Mouse (Mus musculus) hindbrain, postnatal 0 days (tissue): Measurements from ENCODE around the gene Eapp. TPM values are rescaled to one million over a fixed set of nuclear protein-coding genes. Genes with fewer than 3 reads are reported as not detected.
A peak's percentile ranks its signal among the peaks of the same experiment; 100 is the strongest.
"Not testable (repeated sequence)": the region's sequence is repeated elsewhere in the genome, so short reads cannot be mapped to it uniquely, and the experiment has no call there.

ENCODE experiments used
- ATAC-seq: fragments of 200-750 bp; cut with Nextera tagmentation; 2 replicates; pipeline ENCODE4 v1.8.0; 2017; ENCODE audit warnings: mild to moderate bottlenecking, moderate TSS enrichment, moderate library complexity
- DNase-seq: peaks from one replicate; pipeline ENCODE4 v3.0.0-alpha.2; 2015; ENCODE audit warnings: low spot score
- H3K27ac ChIP-seq: fragments of 300-500 bp; sonication (generic); 2 replicates; pipeline ENCODE4 v1.5.1; 2014; ENCODE audit warnings: mild to moderate bottlenecking
- H3K27me3 ChIP-seq: fragments of 300-500 bp; sonication (generic); 2 replicates; pipeline ENCODE4 v1.6.1; 2014; ENCODE audit warnings: low read length, mixed read lengths; ENCODE audit not compliant: insufficient read depth
- H3K36me3 ChIP-seq: fragments of 300-500 bp; sonication (generic); 2 replicates; pipeline ENCODE4 v1.6.1; 2014; ENCODE audit warnings: low read length, mixed read lengths; ENCODE audit not compliant: insufficient read depth
- H3K4me1 ChIP-seq: fragments of 300-500 bp; sonication (generic); 2 replicates; pipeline ENCODE4 v1.6.1; 2014; ENCODE audit warnings: antibody characterized with exemption, low read length, mixed read lengths; ENCODE audit not compliant: insufficient read depth
- H3K4me2 ChIP-seq: fragments of 300-500 bp; sonication (generic); 2 replicates; pipeline ENCODE4 v1.6.1; 2014; ENCODE audit warnings: low read depth, mild to moderate bottlenecking, low read length, moderate library complexity, mixed read lengths
- H3K4me3 ChIP-seq: fragments of 300-500 bp; sonication (generic); 2 replicates; pipeline ENCODE4 v1.5.1; 2014; ENCODE audit warnings: low read length
- H3K9ac ChIP-seq: fragments of 300-500 bp; sonication (generic); replicated peaks from 2 replicates; pipeline ENCODE4 v1.6.1; 2014; ENCODE audit warnings: mild to moderate bottlenecking, low read length, moderate library complexity, mixed read lengths
- H3K9me3 ChIP-seq: fragments of 300-500 bp; sonication (generic); 2 replicates; pipeline ENCODE4 v1.6.1; 2016; ENCODE audit warnings: low read length, mixed read lengths
- CTCF ChIP-seq: IDR thresholded peaks from 2 replicates; pipeline ENCODE4 v1.5.1; 2016; ENCODE audit warnings: antibody characterized with exemption, control low read depth, low read depth
- WGBS: fragments of 180-500 bp; shearing (Covaris S2); extraction: QIAGEN DNeasy Blood & Tissue Kit; methylation state at CpG from one replicate; pipeline ENCODE4 v1.1.7; 2014; 5-methylcytosine and 5-hydroxymethylcytosine counted together
- polyA plus RNA-seq: library from polyadenylated mRNA; unstranded; fragments of >200 nt; fragmentation: Nextera tagmentation; extraction: Ambion mirVana; gene quantifications from 2 replicates; pipeline ENCODE4 v1.2.1, GENCODE M21; 2015
- total RNA-seq: library from RNA; depleted of rRNA; stranded (reverse); fragments of >200 nt; gene quantifications from 2 replicates; pipeline ENCODE4 v1.2.3, GENCODE M21; 2014

Gene Eapp
- total and polyA plus RNA-seq, 2 experiments from 2014 or later, result 19.0 to 95.3 TPM

- WGBS, result 100% methylated on average over 1 of the region's 1 CpGs
- TF ChIP-seq CTCF, result no peak
- ATAC-seq, result no peak; the same call in 1 of the 2 replicates
Measured at GRCm38 (mm10) chr12:54668141-54668540, 27.6 kb downstream of the Eapp start.

DNA sequence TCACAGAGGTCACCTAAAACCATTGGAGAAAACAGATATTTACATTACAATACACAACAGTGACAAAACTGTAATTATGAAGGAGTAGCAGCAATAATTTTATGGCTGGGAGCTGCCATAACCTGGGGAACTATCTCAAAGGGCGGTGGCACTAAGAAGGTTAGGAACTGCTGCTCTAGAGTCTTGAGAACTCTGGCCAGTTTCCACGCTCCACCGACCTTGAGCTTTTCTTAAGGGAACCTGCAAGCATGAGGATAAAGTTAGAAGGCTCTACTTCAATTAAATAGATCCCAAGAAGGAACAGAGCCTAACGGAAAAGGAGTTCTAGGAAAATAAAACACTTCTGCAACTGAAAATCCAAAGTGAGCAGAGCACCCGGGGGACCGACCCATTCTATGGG is 30.2 kb downstream of the Eapp start:
- no peak for ATAC-seq
- no peaks in the 10 kb centered on the region for H3K4me1 ChIP-seq
- no peak overlapping the region for H3K4me3 ChIP-seq
- no peaks in the 10 kb centered on the region for H3K27me3 ChIP-seq
- TF ChIP-seq CTCF, result no peak
- H3K9ac ChIP-seq, result no peak overlapping the region
- H3K9me3 ChIP-seq, result no peaks in the 10 kb centered on the region
- no peak for DNase-seq
- H3K36me3 ChIP-seq, result peaks cover 1% of the 10 kb centered on the region; the same call in 1 of the 2 replicates
- no peak overlapping the region for H3K4me2 ChIP-seq
- no peak overlapping the region for H3K27ac ChIP-seq
- WGBS, result 86% methylated on average over 6 of the region's 6 CpGs

More at GRCm38 (mm10) chr12:54668141-54668540, 27.6 kb downstream of the Eapp start:
- no peak overlapping the region for H3K4me2 ChIP-seq
- no peak for DNase-seq
- no peaks in the 10 kb centered on the region for H3K9me3 ChIP-seq
- no peak overlapping the region for H3K4me3 ChIP-seq
- no peaks in the 10 kb centered on the region for H3K4me1 ChIP-seq
- peaks cover 17% of the 10 kb centered on the region; the same call in 1 of the 2 replicates for H3K36me3 ChIP-seq
- H3K27ac ChIP-seq, result no peak overlapping the region
- H3K27me3 ChIP-seq, result no peaks in the 10 kb centered on the region
- H3K9ac ChIP-seq, result no peak overlapping the region

DNA sequence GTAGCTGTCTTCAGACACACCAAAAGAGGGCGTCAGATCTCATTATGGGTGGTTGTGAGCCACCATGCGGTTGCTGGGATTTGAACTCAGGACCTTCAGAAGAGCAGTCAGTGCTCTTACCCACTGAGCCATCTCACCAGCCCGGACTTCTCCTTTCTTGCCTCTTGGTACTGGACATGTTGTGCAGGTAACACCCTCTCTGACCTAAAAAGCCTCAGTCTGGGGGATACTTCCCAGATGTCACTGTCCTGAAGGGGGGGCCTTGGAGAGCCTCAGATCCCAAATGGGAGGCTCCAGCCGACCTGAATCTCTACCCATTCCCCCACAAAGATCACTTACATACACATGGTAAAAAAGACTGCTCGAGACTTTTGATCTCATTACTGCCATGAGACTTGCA is 34.2 kb downstream of the Eapp start:
- H3K27ac ChIP-seq, H3K4me1 ChIP-seq, H3K27me3 ChIP-seq, H3K9ac ChIP-seq, DNase-seq, ATAC-seq, H3K36me3 ChIP-seq, H3K4me3 ChIP-seq, H3K4me2 ChIP-seq, H3K9me3 ChIP-seq: not testable (repeated sequence)
- WGBS, result 81% methylated on average over 5 of the region's 5 CpGs

DNA sequence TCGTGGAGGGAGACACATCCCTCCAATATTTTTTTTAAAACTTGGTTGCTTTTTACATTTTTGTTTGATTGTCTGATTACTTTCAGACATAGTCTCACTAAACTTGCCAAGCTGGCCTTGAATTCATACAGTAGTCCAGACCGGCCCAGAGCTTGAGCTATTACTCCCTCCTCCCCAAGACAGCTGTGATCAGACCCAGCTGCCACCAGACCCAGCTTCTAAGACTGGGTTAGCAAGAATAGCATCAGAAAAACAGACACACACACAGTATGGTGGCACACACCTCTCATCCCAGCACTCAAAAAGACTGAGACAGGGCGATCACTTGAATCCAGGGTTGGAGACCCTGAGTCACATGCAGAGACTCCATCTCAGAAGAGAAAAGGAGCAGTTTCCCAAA is 35.8 kb downstream of the Eapp start:
- DNase-seq (no peak), ATAC-seq (no peak)
- H3K36me3 ChIP-seq, result no peaks in the 10 kb centered on the region
- H3K4me3 ChIP-seq, result no peak overlapping the region
- WGBS, result 85% methylated on average over 3 of the region's 3 CpGs
- H3K4me1 ChIP-seq, result 0 out of 2 replicates have a peak, but pooled peaks cover under 1% of the 10 kb centered on the region
- H3K9ac ChIP-seq, result no peak overlapping the region
- H3K9me3 ChIP-seq, result no peaks in the 10 kb centered on the region
- no peak overlapping the region for H3K27ac ChIP-seq
- H3K27me3 ChIP-seq, result no peaks in the 10 kb centered on the region
- no peak overlapping the region for H3K4me2 ChIP-seq
- no peak for TF ChIP-seq CTCF

DNA sequence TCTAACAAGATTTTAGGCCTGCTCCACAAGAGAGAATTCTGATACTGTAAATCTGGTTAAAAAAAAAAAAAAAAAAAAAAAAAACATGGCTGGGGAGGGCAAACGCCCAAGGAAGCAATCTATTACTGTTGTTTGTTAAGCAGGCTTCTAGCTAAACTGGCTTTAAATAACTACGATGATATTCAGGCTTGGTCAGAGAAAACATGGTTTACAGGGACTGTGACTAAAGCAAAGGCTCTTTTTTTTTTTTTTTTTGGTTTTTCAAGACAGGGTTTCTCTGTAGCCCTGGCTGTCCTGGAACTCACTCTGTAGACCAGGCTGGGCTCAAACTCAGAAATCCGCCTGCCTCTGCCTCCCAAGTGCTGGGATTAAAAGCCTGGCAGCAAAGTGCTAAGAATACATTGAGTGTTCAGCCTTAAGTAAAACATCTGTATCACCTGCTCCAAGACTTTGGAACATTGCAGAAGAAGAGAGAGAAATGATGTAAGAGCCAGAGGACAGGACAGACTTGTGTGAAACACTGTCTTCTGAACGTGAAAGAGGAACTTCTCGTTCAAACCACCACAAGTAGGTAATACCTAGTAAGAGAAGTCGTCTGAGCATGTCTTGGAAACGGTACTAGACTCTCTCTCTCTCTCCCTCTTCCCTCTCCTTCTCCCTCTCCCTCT is 37.1 kb downstream of the Eapp start:
- DNase-seq, result no peak
- no peaks in the 10 kb centered on the region for H3K27me3 ChIP-seq
- no peaks in the 10 kb centered on the region for H3K36me3 ChIP-seq
- H3K4me2 ChIP-seq, result no peak overlapping the region
- H3K4me1 ChIP-seq, result peaks cover 5% of the 10 kb centered on the region; the same call in 1 of the 2 replicates
- ATAC-seq, result no peak
- no peak for TF ChIP-seq CTCF
- H3K9ac ChIP-seq, result no peak overlapping the region
- H3K27ac ChIP-seq, result no peak overlapping the region
- H3K9me3 ChIP-seq, result no peaks in the 10 kb centered on the region
- 81% methylated on average over 7 of the region's 7 CpGs for WGBS
- no peak overlapping the region for H3K4me3 ChIP-seq

DNA sequence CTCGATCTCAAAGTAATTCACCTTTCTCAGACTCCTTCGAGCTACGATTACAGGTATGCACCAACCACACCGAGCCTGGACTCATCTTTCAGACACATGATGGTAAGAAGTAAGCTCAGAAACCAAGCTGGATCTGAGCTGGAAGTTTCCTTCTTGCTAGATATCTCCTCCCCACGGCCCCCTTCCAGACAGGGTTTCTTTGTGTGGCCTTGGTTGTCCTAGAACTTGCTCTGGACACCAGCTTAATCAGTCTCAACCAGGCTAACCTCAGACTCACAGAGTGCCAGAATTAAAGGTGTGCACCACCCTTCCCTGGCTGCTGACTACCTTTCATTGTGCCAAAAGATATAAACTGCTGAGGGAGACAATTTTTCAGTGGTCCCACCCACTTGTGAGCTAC is 37.7 kb downstream of the Eapp start:
- H3K27me3 ChIP-seq, result no peaks in the 10 kb centered on the region
- DNase-seq (no peak), ATAC-seq (no peak)
- H3K27ac ChIP-seq, result no peak overlapping the region
- no peaks in the 10 kb centered on the region for H3K36me3 ChIP-seq
- no peak overlapping the region for H3K4me2 ChIP-seq
- no peaks in the 10 kb centered on the region for H3K9me3 ChIP-seq
- TF ChIP-seq CTCF, result no peak
- H3K9ac ChIP-seq, result no peak overlapping the region
- 95% methylated on average over 5 of the region's 5 CpGs for WGBS
- H3K4me1 ChIP-seq, result peaks cover 5% of the 10 kb centered on the region; the same call in 1 of the 2 replicates
- H3K4me3 ChIP-seq, result no peak overlapping the region

DNA sequence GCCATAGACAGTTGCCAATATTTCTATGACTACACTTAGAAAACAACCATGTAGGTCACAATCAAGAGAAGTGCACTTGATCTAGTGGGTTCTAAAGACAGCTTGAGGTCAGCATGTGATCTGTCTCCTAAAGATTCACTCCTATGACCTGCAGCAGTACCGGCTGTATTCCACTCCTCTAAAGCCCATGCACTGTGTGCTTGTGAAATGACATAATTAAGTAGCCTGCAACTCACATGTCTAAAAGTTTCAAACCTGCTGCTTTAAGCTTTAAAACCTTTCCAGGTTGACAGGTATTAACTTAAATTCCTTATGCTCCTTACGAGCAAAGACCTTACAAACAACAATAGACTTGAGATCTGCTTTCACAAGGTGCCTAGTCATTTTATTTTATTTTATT is 38.5 kb downstream of the Eapp start:
- H3K9me3 ChIP-seq, result no peaks in the 10 kb centered on the region
- DNase-seq (no peak), ATAC-seq (no peak)
- H3K27ac ChIP-seq, result peak overlapping the region; percentile 86; the same call in 1 of the 2 replicates
- no peak for TF ChIP-seq CTCF
- H3K4me1 ChIP-seq, result peaks cover 5% of the 10 kb centered on the region; the same call in 1 of the 2 replicates
- 52% methylated on average over 2 of the region's 2 CpGs for WGBS
- peak overlapping the region; percentile 71 for H3K4me2 ChIP-seq
- no peaks in the 10 kb centered on the region for H3K27me3 ChIP-seq
- no peak overlapping the region for H3K9ac ChIP-seq
- peak overlapping the region; percentile 66 for H3K4me3 ChIP-seq
- H3K36me3 ChIP-seq, result no peaks in the 10 kb centered on the region
